Mouse (Mus musculus) layer of hippocampus, postnatal 36 days (tissue): ENCODE measurements around the gene Myo18b. TPM values are rescaled to one million over a fixed set of nuclear protein-coding genes. Genes with fewer than 3 reads are reported as not detected.

ENCODE experiments used
- DNase-seq, 2 experiments: peaks; one replicate each; pipeline ENCODE4 v3.0.0; 2022
- total RNA-seq, 2 experiments: library from RNA; stranded (reverse); gene quantifications; 2 replicates each; pipeline ENCODE4 v1.2.3; 2021

The Myo18b gene
- total RNA-seq: 1 to 10 TPM; 1.1 to 1.4 TPM

GRCm38 (mm10) chr5:112895674-112896654 lies at the start of gene Myo18b:
TSS of gene Myo18b (minus strand) at chr5:112896362.
- DNase-seq: no peak

GRCm38 (mm10) chr5:112945925-112946324 lies 49.8 kb upstream of the Myo18b start:
- no peak for DNase-seq

DNA sequence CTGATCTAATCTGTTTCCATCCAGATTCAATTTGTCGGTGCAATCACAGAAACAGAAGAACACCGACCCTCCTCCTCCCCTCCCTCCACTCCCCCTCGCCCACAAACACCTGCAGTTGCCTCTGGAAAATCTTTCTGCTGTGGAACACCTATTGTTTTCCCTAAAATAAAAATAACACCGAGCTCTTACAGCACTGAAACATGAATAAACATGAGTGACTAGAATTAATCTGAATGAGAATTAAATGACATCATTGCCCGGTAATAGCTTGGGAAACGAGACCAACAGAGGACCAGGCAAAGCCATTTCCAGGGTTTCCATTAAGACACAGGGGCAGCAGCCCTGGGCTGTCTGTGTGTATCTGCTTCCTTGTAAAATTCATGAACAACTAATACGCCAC lies 46.1 kb upstream of the Myo18b start:
- DNase-seq: no peak

DNA sequence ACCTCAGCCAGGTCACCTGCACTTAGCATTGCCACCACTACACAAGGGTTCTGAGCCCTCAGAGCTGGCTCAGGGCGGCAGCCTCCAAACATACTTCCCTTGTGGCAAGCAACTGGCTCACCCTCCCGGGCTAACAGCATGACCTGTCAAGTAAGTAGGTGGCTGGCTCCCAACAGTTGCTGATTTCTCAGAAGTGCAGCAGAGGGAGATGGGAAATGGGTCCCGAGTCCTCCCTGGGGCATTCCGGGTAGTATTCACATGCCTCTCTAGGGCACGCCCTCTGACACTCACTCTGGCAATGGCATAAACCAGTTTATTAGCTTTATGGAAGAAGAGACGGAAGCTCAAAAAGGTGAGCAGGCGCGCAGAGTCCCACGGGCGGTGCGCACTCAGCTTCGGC lies 44.8 kb upstream of the Myo18b start:
- DNase-seq: no peak

GRCm38 (mm10) chr5:112936632-112937031 lies 40.5 kb upstream of the Myo18b start:
- no peak for DNase-seq

DNA sequence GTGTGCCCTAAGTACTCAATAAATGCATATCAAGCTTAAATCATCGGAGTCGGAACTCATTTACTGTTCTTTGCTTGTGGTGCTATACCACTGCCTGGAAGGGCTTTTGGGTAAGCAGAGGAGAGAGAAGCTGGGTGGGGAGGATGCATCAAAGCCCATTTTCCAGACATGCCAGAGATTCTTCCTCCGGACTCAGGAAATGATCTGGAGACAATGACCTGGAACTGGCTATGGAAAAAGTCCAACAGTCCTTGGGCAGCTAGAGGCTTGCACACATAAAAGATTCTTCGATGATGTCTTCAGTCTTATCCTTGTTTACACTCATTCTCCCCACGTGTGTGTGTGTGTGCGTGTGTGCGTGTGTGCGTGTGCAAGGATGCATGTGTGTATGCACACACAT lies 39.3 kb upstream of the Myo18b start:
- no peak for DNase-seq

DNA sequence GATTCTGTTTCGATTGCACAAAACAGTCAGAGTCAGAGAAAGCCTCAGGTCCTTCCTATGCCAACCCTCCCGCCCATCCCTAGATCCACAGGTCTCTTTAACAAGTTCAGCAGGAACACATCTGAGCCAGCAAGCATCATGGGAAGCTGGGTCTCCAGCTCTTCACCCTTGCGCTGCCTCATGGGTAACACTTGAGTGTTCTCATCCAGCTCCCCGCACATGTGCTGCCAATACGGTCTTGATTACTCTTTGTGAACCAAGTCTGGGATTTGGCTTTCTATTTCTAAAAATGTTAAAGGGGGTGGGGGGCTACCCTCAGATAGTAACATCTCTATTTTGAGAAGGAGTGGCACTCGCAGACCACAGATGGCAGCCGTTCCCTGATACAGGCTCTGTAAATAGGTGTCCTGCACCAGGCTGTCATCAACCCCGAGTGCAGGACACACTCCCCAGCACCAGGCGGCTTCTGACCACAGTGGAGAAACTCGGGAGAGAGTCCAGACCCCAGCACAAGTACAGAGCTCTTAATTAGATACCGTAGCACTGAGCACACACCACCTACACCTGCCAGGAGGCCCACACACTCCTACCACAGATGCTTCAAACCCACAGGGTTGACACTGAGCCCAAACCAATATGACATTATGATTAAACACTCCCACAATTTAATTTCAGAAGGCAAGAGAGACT lies 36.9 kb upstream of the Myo18b start:
- DNase-seq: peak; percentile 50 to 68

DNA sequence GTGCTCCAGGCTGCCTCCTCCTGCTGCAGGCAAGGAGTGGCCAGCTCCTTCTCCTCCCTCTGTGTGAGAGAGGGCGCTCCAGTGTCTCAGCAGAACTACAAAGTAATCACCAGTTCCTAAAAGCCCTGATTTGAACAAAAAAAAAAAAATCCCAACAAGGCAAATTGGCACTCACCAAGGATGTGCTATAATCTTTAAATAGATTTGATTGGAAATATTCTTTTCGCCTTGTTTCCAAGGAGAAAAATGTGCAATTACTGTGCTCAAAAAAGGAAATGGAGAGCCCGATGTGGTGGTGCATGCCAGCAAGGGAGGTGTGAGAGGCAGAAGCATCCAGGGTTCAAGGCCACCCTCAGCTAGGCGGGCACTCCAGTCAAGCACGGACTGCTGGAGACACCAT lies 35.7 kb upstream of the Myo18b start:
- DNase-seq: no peak

GRCm38 (mm10) chr5:112928201-112928881 lies 32.2 kb upstream of the Myo18b start:
- no peak for DNase-seq

- no peak for DNase-seq
Measured at GRCm38 (mm10) chr5:112925422-112925821, 29.3 kb upstream of the Myo18b start.

- DNase-seq: no peak
Measured at GRCm38 (mm10) chr5:112924806-112925205, 28.6 kb upstream of the Myo18b start.

DNA sequence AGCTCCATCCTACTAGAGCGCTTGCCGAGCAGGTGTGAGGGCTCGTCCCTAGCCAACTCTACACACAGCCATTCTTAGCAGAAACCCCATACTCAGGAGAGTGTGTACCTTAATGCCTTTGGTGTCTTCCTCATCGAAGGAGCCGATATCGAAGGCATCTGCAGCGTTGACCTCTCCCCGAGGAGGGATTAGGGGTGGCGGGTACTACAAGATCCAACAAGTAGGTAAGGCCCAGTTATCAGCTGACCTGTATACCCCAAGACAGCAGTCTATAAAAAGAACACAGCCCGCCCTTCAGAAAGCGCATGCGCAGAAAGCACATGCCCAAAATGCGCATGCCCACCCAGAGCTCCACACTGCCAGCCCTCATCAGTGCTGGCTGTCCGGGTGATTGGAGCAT lies 27.7 kb upstream of the Myo18b start:
- no peak for DNase-seq

GRCm38 (mm10) chr5:112921914-112922313 lies 25.8 kb upstream of the Myo18b start:
- no peak for DNase-seq

- DNase-seq: no peak
Measured at GRCm38 (mm10) chr5:112910381-112910780, 14.2 kb upstream of the Myo18b start.

GRCm38 (mm10) chr5:112908169-112908614 lies 12.0 kb upstream of the Myo18b start:
- no peak for DNase-seq

DNA sequence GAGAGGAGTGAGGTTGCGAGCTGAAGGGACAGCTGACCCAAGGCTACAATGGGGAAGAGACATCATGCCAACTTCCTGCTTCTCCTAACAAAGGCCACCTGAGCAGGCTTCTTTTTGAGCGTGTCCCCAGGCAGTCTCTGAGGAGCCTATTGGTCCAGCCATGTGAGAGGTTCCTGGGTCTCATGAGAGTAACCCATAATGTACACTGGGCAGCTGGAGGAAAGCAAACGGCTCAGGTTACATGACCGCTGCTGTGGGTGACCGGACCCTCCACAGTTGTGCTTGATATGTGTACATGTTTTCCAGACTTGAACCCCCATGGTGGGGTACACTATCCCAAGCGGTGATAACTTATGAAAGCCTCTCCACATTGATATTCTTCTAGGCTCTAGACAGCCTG lies 11.3 kb upstream of the Myo18b start:
- DNase-seq: no peak

- no peak for DNase-seq
Measured at GRCm38 (mm10) chr5:112893462-112894060, 2.6 kb downstream of the Myo18b start.

DNA sequence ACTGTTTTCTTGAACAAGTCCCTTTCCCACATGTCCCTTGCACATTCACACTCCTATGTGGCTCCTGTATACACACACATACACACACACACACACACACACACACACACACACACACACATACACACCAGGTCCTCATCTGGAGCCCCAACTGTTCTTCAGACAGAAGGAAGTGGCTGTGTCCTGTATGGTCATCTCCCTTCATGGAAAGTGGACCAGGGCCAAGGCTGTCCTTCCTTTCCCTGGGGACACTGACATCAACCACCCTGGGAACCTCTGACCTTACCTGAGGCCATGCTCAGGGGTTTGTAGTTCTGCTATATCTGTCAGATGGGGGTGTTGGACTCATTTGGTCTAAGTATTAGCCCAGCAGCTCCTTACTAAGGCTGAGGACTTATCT lies 3.8 kb downstream of the Myo18b start:
- no peak for DNase-seq

- DNase-seq: no peak
Measured at GRCm38 (mm10) chr5:112888651-112889050, 7.5 kb downstream of the Myo18b start.

DNA sequence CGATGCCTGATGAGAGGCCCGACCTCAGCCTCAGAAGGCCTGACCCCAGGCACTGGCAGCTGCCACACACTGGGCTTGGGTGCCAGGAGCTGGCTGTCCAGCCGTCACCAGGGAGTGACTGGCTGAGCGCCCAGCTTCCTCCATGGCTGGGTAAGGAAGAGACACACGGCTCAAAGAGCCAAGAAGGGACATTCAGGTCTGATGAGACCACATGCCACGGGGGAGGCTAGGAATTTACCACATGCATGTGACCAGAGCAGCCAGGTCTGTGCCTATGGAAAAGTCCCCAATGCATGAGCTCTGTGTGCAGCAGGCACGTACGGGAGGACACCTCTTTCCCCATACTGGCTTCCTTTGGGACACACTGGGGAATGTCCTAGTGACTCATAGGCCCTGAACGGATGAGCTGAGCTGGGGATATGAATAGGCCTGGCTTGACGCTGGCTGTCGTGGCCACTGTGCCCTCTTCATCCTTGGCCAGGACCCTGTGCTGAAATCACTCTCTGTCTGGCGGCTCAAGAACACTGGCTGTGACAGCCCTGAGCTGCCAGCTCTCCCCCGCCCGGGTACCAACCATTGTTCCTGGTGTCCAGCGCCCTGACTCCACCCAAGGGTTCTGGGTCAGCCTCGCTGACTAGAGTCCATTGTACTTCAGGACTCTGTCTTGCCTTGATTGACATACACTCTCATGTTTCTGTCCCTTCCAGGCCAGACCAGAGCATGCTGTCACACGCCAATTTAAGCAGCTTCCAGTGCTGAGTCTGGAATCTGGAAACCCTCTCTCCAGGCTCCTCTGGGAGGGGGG lies 9.3 kb downstream of the Myo18b start:
- peak in 1 of 2 experiments; percentile 52 for DNase-seq

GRCm38 (mm10) chr5:112877391-112878115 lies 18.6 kb downstream of the Myo18b start:
- DNase-seq: peak; percentile 27 to 42
